ENCODE assay signal across 14 mouse cellular contexts in the genomic region with DNA sequence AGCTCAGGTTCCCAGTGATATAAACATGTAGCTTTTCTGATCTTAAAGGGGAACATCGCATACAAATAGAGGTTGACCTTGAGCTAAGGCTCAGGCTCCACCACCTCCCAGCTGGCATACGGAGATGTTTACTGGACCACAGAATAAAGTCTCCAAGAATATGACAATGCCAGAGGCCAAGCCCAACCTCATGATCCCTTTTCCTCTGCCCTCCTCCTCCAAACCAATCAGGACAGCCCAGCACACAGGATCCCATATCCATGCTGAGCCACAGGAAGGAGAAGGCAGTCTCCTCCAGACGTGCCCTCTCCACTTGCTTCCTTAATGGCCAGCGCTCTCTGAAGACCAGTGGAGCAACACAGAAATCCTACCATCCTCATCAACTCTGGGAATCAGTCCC. TPM values are rescaled to one million over a fixed set of nuclear protein-coding genes. Genes with fewer than 3 reads are reported as not detected.
A peak's percentile ranks its signal among the peaks of the same experiment; 100 is the strongest.
DNase-seq lines count a peak whose midpoint lies in the region; ATAC-seq and TF ChIP-seq lines count a peak whose summit lies in the region.
"Had no signal": no experiment of that assay in that cellular context is flagged by ENCODE, and none has a peak within 500 bp of the region (broad histone marks: within the 10 kb centered on the region; RNA-seq: fewer than 3 reads in every experiment).

No protein-coding gene starts in this region.

- no peaks in the 10 kb centered on the region for H3K36me3 ChIP-seq in kidney, adult 2 months (ENCODE audit: control insufficient read depth, insufficient read depth, low read length)
- H3K36me3 ChIP-seq in neural tube, embryonic 13.5 days, result no peaks in the 10 kb centered on the region
- no peaks in the 10 kb centered on the region for H3K36me3 ChIP-seq in heart, embryonic 15.5 days
- H3K36me3 ChIP-seq: forebrain, embryonic 15.5 days; limb, embryonic 15.5 days; midbrain, embryonic 13.5 days had no signal

- DNase-seq in kidney, adult 2 months, result no peak
- DNase-seq in kidney, postnatal 14 days, result no peak
- DNase-seq in neural tube, embryonic 10.5 days (ENCODE audit: extremely low spot score, low spot score), result no peak
- no peak for DNase-seq in frontal cortex, postnatal 14 days (ENCODE audit: low spot score in 2 of 2)
- no peak for DNase-seq in cerebellum, adult 8-10 months
- DNase-seq: cerebellum, adult 9-10 months had no signal

- H3K27ac ChIP-seq in kidney, adult 2 months (ENCODE audit: insufficient read depth, low read depth, low read length), result peak overlapping the region; percentile 3; the same call in 1 of the 2 replicates
- H3K27ac ChIP-seq in neural tube, embryonic 13.5 days (replicated peaks), result 0 out of 2 replicates have a peak overlapping the region, but pooled peaks have one; percentile 3
- H3K27ac ChIP-seq in heart, embryonic 15.5 days, result peak overlapping the region; percentile 95
- H3K27ac ChIP-seq: forebrain, embryonic 15.5 days; left cerebral cortex, adult 2 months; limb, embryonic 15.5 days; midbrain, embryonic 13.5 days had no signal

- peaks cover 81% of the 10 kb centered on the region for H3K4me1 ChIP-seq in kidney, adult 2 months (ENCODE audit: control insufficient read depth, insufficient read depth, low read length)
- H3K4me1 ChIP-seq in neural tube, embryonic 13.5 days (replicated peaks), result peaks cover 94% of the 10 kb centered on the region
- H3K4me1 ChIP-seq in heart, embryonic 15.5 days (replicated peaks), result peaks cover 99% of the 10 kb centered on the region

- H3K9ac ChIP-seq in neural tube, embryonic 13.5 days, result no peak overlapping the region
- H3K9ac ChIP-seq in heart, embryonic 15.5 days, result 0 out of 2 replicates have a peak overlapping the region, but pooled peaks have one; percentile 40
- H3K9ac ChIP-seq: forebrain, embryonic 15.5 days; limb, embryonic 15.5 days; midbrain, embryonic 13.5 days had no signal

- H3K4me3 ChIP-seq in kidney, adult 2 months (ENCODE audit: insufficient read depth, low read depth, low read length), result no peak overlapping the region
- H3K4me3 ChIP-seq in neural tube, embryonic 13.5 days, result no peak overlapping the region
- no peak overlapping the region for H3K4me3 ChIP-seq in heart, embryonic 15.5 days
- H3K4me3 ChIP-seq: forebrain, embryonic 15.5 days; left cerebral cortex, adult 2 months; limb, embryonic 15.5 days; midbrain, embryonic 13.5 days had no signal

- no peaks in the 10 kb centered on the region for H3K27me3 ChIP-seq in kidney, adult 2 months (replicated peaks; ENCODE audit: control insufficient read depth, insufficient read depth, low read length)
- no peaks in the 10 kb centered on the region for H3K27me3 ChIP-seq in neural tube, embryonic 13.5 days
- no peaks in the 10 kb centered on the region for H3K27me3 ChIP-seq in heart, embryonic 15.5 days
- H3K27me3 ChIP-seq: forebrain, embryonic 15.5 days; limb, embryonic 15.5 days; midbrain, embryonic 13.5 days had no signal

- TF ChIP-seq CTCF in kidney, adult 2 months (conservative IDR thresholded peaks at IDR 0.05; ENCODE audit: insufficient read depth, insufficient read length, low read depth, low read length), result no peak

- WGBS in kidney, adult 2 months, result 31% methylated on average over 4 of the region's 4 CpGs
- 77% methylated on average over 4 of the region's 4 CpGs for WGBS in neural tube, embryonic 13.5 days
- whole genome bisulfite sequencing in heart, embryonic 15.5 days, result 54% methylated on average over 4 of the region's 4 CpGs

- H3K4me2 ChIP-seq in neural tube, embryonic 13.5 days, result no peak overlapping the region
- peak overlapping the region; percentile 56 for H3K4me2 ChIP-seq in heart, embryonic 15.5 days
- H3K4me2 ChIP-seq: forebrain, embryonic 15.5 days; limb, embryonic 15.5 days; midbrain, embryonic 13.5 days had no signal

- H3K9me3 ChIP-seq in neural tube, embryonic 13.5 days, result no peaks in the 10 kb centered on the region
- no peaks in the 10 kb centered on the region for H3K9me3 ChIP-seq in heart, embryonic 15.5 days (replicated peaks)
- H3K9me3 ChIP-seq: forebrain, embryonic 15.5 days; G1E; limb, embryonic 15.5 days; midbrain, embryonic 13.5 days had no signal

- TF ChIP-seq POLR2A in kidney, adult 2 months (IDR thresholded peaks at IDR 0.05; ENCODE audit: low read depth, low read length), result no peak

- ATAC-seq in neural tube, embryonic 13.5 days (ENCODE audit: low read depth), result no peak
- no peak for ATAC-seq in heart, embryonic 15.5 days (replicated peaks; ENCODE audit: insufficient number of reproducible peaks, insufficient read depth, low FRiP score, low read depth)
- ATAC-seq: forebrain, embryonic 15.5 days; inflammation-experienced regulatory T-cells, adult 6 months; midbrain, embryonic 13.5 days had no signal

RNA-seq across cellular contexts. Expression of gene Mapkapk2, which starts 6.7 kb away (rescaled TPM):
- polyA plus RNA-seq in kidney, adult 2 months (2012; rRNA removed), result 95.3 and 99.5 TPM in 2 replicates
- polyA plus RNA-seq in neural tube, embryonic 13.5 days (2015; fragmentation: Nextera tagmentation; extraction: Ambion mirVana), result 22.3 and 22.7 TPM in 2 replicates
- polyA plus RNA-seq in heart, embryonic 15.5 days (2015; fragmentation: Nextera tagmentation; extraction: Ambion mirVana), result 57.5 and 69.4 TPM in 2 replicates

RNA-seq across cellular contexts. Expression of gene Dyrk3, which starts 47.3 kb away (rescaled TPM):
- polyA plus RNA-seq in kidney, adult 2 months (2012; rRNA removed), result 0.94 and 1.4 TPM in 2 replicates
- 12.8 and 17.3 TPM in 2 replicates for polyA plus RNA-seq in neural tube, embryonic 13.5 days (2015; fragmentation: Nextera tagmentation; extraction: Ambion mirVana)
- polyA plus RNA-seq in heart, embryonic 15.5 days (2015; fragmentation: Nextera tagmentation; extraction: Ambion mirVana), result 1.7 and 2.5 TPM in 2 replicates

Comparison
In these comparisons a context has a peak if more than half of its experiments do, and no peak if none do; other contexts are left out.
1. H3K27ac ChIP-seq: peak in every context shown above with its lines; median percentile 95 in heart, embryonic 15.5 days; 3 in kidney, adult 2 months; 3 in neural tube, embryonic 13.5 days.